Mouse (Mus musculus) kidney, adult 2 months (tissue): ENCODE data around the gene Tpcn2.

Source experiments
- CTCF ChIP-seq: fragments of 200-500 bp; conservative IDR thresholded peaks from 2 replicates; pipeline ENCODE4 v1.5.1; 2011; ENCODE audit warnings: low read depth, mild to moderate bottlenecking, control low read depth, low read length, moderate library complexity, mixed read lengths; ENCODE audit not compliant: insufficient read depth, insufficient read length
- POLR2A ChIP-seq: fragments of 200-500 bp; IDR thresholded peaks from one replicate; pipeline ENCODE4 v1.6.1; 2011; ENCODE audit warnings: low read depth, low read length, control low read depth

DNA sequence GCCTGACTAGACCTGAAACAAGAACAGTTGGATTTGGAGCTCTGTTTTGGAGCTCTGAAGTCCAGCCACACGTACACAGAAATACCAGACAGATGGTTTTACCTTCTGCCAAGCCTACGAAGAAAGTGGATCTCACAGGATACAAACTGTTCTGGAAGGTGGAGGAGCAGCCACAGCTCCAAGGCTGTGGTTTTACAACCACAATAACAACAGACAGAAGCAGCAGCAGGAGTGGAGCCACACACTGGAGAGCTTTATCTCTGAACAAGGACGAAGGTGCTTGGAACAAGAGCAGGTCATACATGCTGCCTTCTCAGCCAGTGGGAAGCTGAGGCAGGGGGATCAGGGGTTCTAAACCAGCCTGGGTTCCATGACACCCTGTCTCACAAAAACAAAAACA lies 35.7 kb upstream of the Tpcn2 start:
- TF ChIP-seq POLR2A: no peak
- no peak for TF ChIP-seq CTCF
